Mouse (Mus musculus) embryonic stem cell, embryonic (primary cell): Measurements from ENCODE around the gene Hmox2.

ENCODE experiments used
- CTCF ChIA-PET, 4 experiments: fragments of 300-600 bp in 2 of 4; fragments of 350-600 bp in 2 of 4; sonication (Branson Sonifier 250); formaldehyde crosslinking; loops; one replicate each; lab custom pipeline; 2022; ENCODE audit warnings: inconsistent platforms in 2 of 4; lab: Charles Lee
- POLR2A ChIA-PET, 4 experiments: fragments of 300-600 bp in 2 of 4; fragments of 350-600 bp in 2 of 4; sonication (Branson Sonifier 250); formaldehyde crosslinking; loops; one replicate each; lab custom pipeline; 2022; ENCODE audit warnings: antibody characterized with exemption in 4 of 4, inconsistent platforms in 1 of 4; lab: Charles Lee

The Hmox2 gene

DNA sequence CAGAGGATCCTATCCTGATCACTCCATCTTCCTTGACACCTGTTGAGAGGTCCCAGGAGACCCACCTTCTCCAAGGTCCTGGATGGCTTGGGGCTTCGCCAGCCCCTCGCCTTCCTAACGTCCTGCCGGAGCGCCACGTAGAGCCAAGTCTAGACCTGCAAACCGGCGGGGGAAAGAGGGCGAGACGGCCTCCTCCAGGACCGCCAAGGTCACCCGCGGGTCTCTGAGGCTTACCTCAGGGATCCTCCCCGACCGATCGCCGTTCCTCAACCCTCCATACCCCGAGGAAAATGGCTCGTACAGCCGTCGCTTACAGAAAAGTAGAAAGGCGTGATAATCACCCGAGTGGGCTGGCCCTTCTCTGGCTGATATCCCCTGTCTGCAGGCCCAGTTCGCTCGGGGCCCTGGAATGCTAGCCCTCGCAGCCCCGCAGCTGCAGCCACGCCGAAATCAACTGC lies 63.2 kb downstream of the Hmox2 start:
- CTCF ChIA-PET, result interaction anchor here in 1 of 4 experiments (1.2 to 1.6 kb wide), 5 partner anchors 121 to 230 kb away, joined by 3 to 6 read pairs (median 3); partner anchors contain the start of genes Anks3 and Tfap4
- POLR2A ChIA-PET, result interaction anchor here in 3 of 4 experiments (0.6 to 3.0 kb wide), 43 partner anchors 9 to 314 kb away, joined by 3 to 49 read pairs (median 6); partner anchors contain the start of genes Hmox2 (in 3 of the 3), Ubald1 (in 3 of the 3), Coro7 (in 2 of the 3) and Mgrn1 (in 2 of the 3)

- ChIA-PET CTCF (interaction anchor here in 2 of 4 experiments (0.5 to 1.8 kb wide), 13 partner anchors 27 to 239 kb away, joined by 3 to 8 read pairs (median 3); partner anchors contain the start of genes Anks3 (in 1 of the 2), Hmox2 (in 1 of the 2), Tfap4 (in 1 of the 2) and Ubald1 (in 1 of the 2)), POLR2A (interaction anchor here in 3 of 4 experiments (0.5 to 3.0 kb wide), 70 partner anchors 9 to 947 kb away, joined by 3 to 49 read pairs (median 4); partner anchors contain the start of genes Hmox2 (in 3 of the 3), Ubald1 (in 3 of the 3), 4930562C15Rik (in 2 of the 3) and Coro7 (in 2 of the 3))
Observed at GRCm38 (mm10) chr16:4789810-4790559, 63.8 kb downstream of the Hmox2 start, which contains the start of gene Cdip1. Gene Cdip1, minus strand, starts transcription at chr16:4790292.

- ChIA-PET CTCF (interaction anchor here in 1 of 4 experiments (1.8 kb wide), 1 partner anchor 28 kb away, joined by 8 read pairs; no protein-coding TSS in a partner anchor), POLR2A (interaction anchor here in 3 of 4 experiments (0.6 to 3.0 kb wide), 9 partner anchors 11 to 231 kb away, joined by 3 to 17 read pairs (median 5); partner anchors contain the start of genes Nudt16l1 (in 1 of the 3), Rogdi (in 1 of the 3), Tfap4 (in 1 of the 3) and Ubald1 (in 1 of the 3))
Observed at GRCm38 (mm10) chr16:4791332-4791731, 65.2 kb downstream of the Hmox2 start.

DNA sequence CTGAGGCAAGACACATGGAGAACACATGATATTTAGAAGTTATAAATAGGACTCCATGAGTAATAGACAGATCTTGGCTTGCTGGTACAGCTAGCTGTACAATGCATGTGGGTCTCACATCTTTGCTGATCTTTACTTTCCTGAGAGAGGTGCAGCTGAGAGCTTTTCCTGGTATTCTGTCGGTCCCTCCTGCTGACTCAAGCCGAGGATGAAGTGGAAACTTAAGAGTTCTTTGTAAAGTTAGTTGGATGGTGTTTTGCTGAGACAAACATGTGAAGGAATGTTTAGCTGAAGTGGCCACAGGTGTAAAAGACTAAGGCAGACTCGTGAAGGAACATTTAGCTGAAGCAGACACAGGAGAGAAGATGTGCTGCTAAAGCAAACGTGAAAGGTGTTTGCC lies 70.5 kb downstream of the Hmox2 start:
- ChIA-PET POLR2A (interaction anchor here in 1 of 4 experiments (1.2 kb wide), 1 partner anchor 84 kb away, joined by 3 read pairs; the partner anchor contains the start of gene Ubald1), CTCF (no interaction called here)
